Mouse (Mus musculus): ENCODE data around the gene Fndc10. TPM values are rescaled to one million over a fixed set of nuclear protein-coding genes. Genes with fewer than 3 reads are reported as not detected.

Fndc10 gene
- polyA plus RNA-seq, 1 experiment from 2014 or later = 1.4 TPM

Other genes starting within 250 kb of the Fndc10 start
- not detected in 2 replicates for gene Tmem52, start 225.2 kb upstream of the Fndc10 start, polyA plus RNA-seq (2014; fragmentation: Nextera tagmentation; extraction: Ambion mirVana)
- gene Gnb1, start 203.0 kb upstream of the Fndc10 start, polyA plus RNA-seq (2014; fragmentation: Nextera tagmentation; extraction: Ambion mirVana) = 410 and 416 TPM in 2 replicates
- 57.0 and 58.6 TPM in 2 replicates for gene Nadk, start 132.0 kb upstream of the Fndc10 start, polyA plus RNA-seq (2014; fragmentation: Nextera tagmentation; extraction: Ambion mirVana)
- gene Slc35e2, start 92.9 kb upstream of the Fndc10 start, polyA plus RNA-seq (2014; fragmentation: Nextera tagmentation; extraction: Ambion mirVana) = 7.7 and 9.6 TPM in 2 replicates
- gene Cdk11b, start 69.5 kb upstream of the Fndc10 start, polyA plus RNA-seq (2014; fragmentation: Nextera tagmentation; extraction: Ambion mirVana) = 48.2 and 50.0 TPM in 2 replicates
- gene Gm10563, start 48.9 kb upstream of the Fndc10 start, polyA plus RNA-seq (2014; fragmentation: Nextera tagmentation; extraction: Ambion mirVana) = not detected in 2 replicates
- gene Mmp23, start 41.0 kb upstream of the Fndc10 start, polyA plus RNA-seq (2014; fragmentation: Nextera tagmentation; extraction: Ambion mirVana) = 52.9 and 53.5 TPM in 2 replicates
- gene Mib2, start 25.1 kb upstream of the Fndc10 start, polyA plus RNA-seq (2014; fragmentation: Nextera tagmentation; extraction: Ambion mirVana) = 8.9 and 9.7 TPM in 2 replicates
- 128 TPM in 2 replicates for gene Ssu72, start 10.5 kb downstream of the Fndc10 start, polyA plus RNA-seq (2014; fragmentation: Nextera tagmentation; extraction: Ambion mirVana)
- gene Tmem240, start 40.5 kb downstream of the Fndc10 start, polyA plus RNA-seq (2014; fragmentation: Nextera tagmentation; extraction: Ambion mirVana) = 0.47 and 0.68 TPM in 2 replicates
- 84.2 and 88.2 TPM in 2 replicates for gene Atad3a, start 66.8 kb downstream of the Fndc10 start, polyA plus RNA-seq (2014; fragmentation: Nextera tagmentation; extraction: Ambion mirVana)
- gene Vwa1, start 80.4 kb downstream of the Fndc10 start, polyA plus RNA-seq (2014; fragmentation: Nextera tagmentation; extraction: Ambion mirVana) = 0.89 and 1.1 TPM in 2 replicates
- gene Tmem88b, start 91.5 kb downstream of the Fndc10 start, polyA plus RNA-seq (2014; fragmentation: Nextera tagmentation; extraction: Ambion mirVana) = 3.0 and 3.2 TPM in 2 replicates
- gene Ankrd65, start 96.1 kb downstream of the Fndc10 start, polyA plus RNA-seq (2014; fragmentation: Nextera tagmentation; extraction: Ambion mirVana) = not detected in 2 replicates
- 152 and 166 TPM in 2 replicates for gene Mrpl20, start 108.5 kb downstream of the Fndc10 start, polyA plus RNA-seq (2014; fragmentation: Nextera tagmentation; extraction: Ambion mirVana)
- 126 and 129 TPM in 2 replicates for gene Ccnl2, start 118.1 kb downstream of the Fndc10 start, polyA plus RNA-seq (2014; fragmentation: Nextera tagmentation; extraction: Ambion mirVana)
- 121 and 122 TPM in 2 replicates for gene Aurkaip1, start 136.9 kb downstream of the Fndc10 start, polyA plus RNA-seq (2014; fragmentation: Nextera tagmentation; extraction: Ambion mirVana)
- gene Mxra8, start 145.3 kb downstream of the Fndc10 start, polyA plus RNA-seq (2014; fragmentation: Nextera tagmentation; extraction: Ambion mirVana) = 34.5 and 37.2 TPM in 2 replicates
- gene Dvl1, start 153.1 kb downstream of the Fndc10 start, polyA plus RNA-seq (2014; fragmentation: Nextera tagmentation; extraction: Ambion mirVana) = 5.8 and 6.8 TPM in 2 replicates
- gene Tas1r3, start 169.0 kb downstream of the Fndc10 start, polyA plus RNA-seq (2014; fragmentation: Nextera tagmentation; extraction: Ambion mirVana) = 0.11 and 0.18 TPM in 2 replicates
- 12.2 and 12.8 TPM in 2 replicates for gene Cptp, start 175.1 kb downstream of the Fndc10 start, polyA plus RNA-seq (2014; fragmentation: Nextera tagmentation; extraction: Ambion mirVana)
- 40.7 and 45.6 TPM in 2 replicates for gene Ints11, start 175.2 kb downstream of the Fndc10 start, polyA plus RNA-seq (2014; fragmentation: Nextera tagmentation; extraction: Ambion mirVana)
- 30.6 and 32.9 TPM in 2 replicates for gene Pusl1, start 197.4 kb downstream of the Fndc10 start, polyA plus RNA-seq (2014; fragmentation: Nextera tagmentation; extraction: Ambion mirVana)
- 9.2 and 10.2 TPM in 2 replicates for gene Acap3, start 197.5 kb downstream of the Fndc10 start, polyA plus RNA-seq (2014; fragmentation: Nextera tagmentation; extraction: Ambion mirVana)
- 89.5 and 91.6 TPM in 2 replicates for gene Ube2j2, start 249.5 kb downstream of the Fndc10 start, polyA plus RNA-seq (2014; fragmentation: Nextera tagmentation; extraction: Ambion mirVana)